Mouse (Mus musculus) c-Kit-negative CD71-positive TER-119-positive erythroid progenitor cells, embryonic 14.5 days (primary cell): ENCODE measurements around the gene Plekha6.

ENCODE experiments used
- DNase-seq: peaks from one replicate; pipeline ENCODE4 v3.0.0-alpha.2; 2013; ENCODE audit warnings: low read depth, low spot score

Gene Plekha6

DNA sequence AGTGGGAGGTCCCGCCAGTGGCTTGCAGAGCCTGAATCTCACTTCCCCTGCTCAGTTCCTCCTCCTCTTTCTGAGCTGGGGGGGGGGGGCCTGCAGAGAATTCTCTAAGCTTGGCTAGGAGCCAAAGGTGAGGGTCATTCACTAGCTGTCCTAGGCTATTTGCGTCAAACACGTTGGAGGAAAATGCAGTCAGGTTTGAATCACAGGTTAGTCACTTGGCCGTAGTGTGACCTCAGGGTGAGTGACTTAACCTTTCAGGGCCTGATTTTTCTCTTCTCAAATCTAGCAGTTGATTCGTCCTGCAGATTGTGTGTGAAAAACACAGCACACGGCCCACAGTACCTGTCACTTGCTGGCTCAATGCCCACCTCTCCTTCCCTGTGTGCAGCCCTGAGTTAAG lies 106.3 kb downstream of the Plekha6 start:
- no peak for DNase-seq

GRCm38 (mm10) chr1:133274163-133274562 lies 110.2 kb downstream of the Plekha6 start:
- DNase-seq = no peak

DNA sequence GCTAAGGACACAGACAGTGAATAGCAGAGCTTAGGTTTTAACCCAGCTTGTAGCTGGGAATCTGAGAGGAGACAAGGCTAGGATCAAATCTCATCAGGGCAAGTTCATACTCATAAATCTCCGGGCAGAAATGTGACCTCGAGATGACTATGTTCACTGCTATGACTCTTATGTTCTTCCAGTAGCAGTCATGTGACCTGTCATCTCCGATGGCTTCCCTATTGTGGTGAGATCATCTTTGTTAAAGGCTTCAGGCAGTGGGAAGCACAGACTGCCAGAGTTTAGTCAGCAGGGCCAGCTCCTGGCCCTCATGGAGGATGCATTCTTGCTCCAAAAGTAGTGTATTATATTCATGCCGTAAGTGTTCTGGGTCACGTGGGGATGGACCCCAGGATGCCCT lies 113.0 kb downstream of the Plekha6 start:
- DNase-seq = no peak

DNA sequence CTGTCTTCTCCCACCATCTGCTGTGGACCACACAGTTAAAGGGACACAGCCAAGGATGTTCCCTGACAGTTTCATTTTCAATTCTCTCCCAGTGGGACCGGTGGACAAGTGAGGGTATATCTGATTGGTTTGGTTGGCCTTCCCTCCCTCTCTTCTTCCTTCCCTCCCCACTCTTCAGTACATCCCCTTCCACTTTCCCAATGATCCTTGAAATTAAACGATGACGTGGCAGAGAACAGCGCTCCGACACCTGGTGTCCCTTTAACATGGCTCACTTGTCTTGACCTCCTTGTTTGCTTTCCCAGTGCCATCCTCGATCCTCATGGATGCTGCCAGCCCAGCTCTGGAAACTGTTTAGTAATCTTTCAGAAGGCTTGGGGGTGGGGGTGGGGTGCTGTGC lies 114.5 kb downstream of the Plekha6 start:
- DNase-seq = no peak

- DNase-seq = no peak
Observed at GRCm38 (mm10) chr1:133278946-133279631, 115.1 kb downstream of the Plekha6 start.

DNA sequence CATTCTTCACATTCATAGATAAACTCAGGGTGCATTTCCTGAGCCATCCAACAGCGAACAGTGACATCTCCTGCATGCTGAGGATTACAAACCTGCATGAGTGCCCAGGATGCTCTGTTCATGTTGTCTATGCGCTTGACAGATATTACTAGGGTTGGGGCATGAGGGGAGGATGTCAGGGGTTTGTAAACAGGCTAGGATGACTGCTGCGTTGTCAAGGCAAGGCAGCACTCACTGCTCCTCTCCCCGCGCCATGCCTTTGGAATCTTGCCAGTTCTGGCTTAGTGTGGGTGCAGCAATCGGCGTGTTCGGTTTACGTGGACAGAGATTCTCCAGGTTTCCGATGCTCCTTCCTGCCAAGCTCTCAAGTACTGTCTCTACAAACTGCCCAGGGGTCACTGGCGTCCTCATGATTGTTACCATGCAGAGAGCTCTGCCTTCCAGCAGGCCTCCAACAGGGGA lies 115.7 kb downstream of the Plekha6 start:
- no peak for DNase-seq

- no peak for DNase-seq
Observed at GRCm38 (mm10) chr1:133280537-133280936, 116.5 kb downstream of the Plekha6 start.

DNA sequence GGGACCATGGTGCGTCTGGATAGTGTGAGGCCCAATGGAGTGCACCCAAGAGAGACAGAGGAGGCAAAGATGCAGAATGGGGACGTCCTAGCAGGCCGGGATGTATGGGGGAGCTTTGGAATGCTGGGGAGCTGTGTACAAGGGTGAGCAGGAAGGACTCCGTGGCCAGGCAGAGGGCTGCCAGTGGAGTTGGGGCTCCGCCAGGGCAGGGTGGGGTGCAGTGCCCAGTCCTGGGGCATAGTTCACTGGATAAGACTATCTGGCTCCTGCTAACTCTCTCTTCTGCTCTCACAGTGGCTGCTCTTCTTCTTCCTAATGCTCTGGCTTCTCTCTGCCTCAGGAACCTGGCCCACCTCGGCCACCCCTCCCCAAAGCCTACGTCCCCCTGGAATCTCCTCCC lies 121.9 kb downstream of the Plekha6 start:
- DNase-seq = no peak

DNA sequence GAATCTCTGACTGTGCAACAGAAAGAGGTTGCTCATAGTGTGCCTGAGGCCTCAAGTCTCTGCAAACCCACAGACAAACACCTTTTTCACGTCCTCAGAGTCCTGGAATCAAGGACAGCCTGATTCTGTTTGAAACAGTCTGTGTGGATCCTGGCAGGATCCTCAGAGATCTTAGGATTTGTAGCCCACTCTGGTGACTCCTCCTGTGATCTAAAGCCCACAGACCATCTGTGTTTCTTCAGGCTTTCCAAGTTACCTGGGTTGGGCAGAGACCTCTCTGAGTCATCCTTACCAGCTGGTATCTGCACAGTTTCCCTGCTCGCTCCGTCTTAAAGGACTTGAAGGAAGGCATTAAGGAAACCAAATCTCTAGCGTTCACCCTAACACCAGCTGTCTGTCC lies 123.0 kb downstream of the Plekha6 start:
- no peak for DNase-seq

GRCm38 (mm10) chr1:133287880-133288279 lies 123.9 kb downstream of the Plekha6 start:
- no peak for DNase-seq

GRCm38 (mm10) chr1:133291888-133292287 lies 127.9 kb downstream of the Plekha6 start:
- no peak for DNase-seq

GRCm38 (mm10) chr1:133292608-133293007 lies 128.6 kb downstream of the Plekha6 start:
- no peak for DNase-seq

DNA sequence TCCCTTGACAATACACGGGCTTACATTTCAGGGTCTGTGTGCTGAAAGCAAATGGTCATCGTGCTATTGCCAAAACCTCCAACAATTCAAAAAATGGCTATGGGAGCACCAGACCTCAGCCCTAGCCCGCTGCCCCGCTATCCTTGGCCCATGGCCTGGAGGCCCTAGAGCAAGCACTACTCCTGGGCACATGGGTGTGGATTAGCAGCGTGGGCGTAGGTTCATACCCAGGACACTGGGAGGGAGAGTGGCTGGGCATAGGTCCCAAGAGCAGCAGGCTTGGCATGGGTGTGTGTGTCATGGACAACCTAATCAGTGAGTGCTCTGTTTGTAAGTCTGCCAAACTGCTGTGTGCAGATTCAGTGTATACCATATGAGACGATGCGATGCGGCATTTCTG lies 132.4 kb downstream of the Plekha6 start:
- DNase-seq = no peak

GRCm38 (mm10) chr1:133298816-133299215 lies 134.8 kb downstream of the Plekha6 start:
- no peak for DNase-seq

GRCm38 (mm10) chr1:133302540-133302939 lies 138.5 kb downstream of the Plekha6 start:
- no peak for DNase-seq

DNA sequence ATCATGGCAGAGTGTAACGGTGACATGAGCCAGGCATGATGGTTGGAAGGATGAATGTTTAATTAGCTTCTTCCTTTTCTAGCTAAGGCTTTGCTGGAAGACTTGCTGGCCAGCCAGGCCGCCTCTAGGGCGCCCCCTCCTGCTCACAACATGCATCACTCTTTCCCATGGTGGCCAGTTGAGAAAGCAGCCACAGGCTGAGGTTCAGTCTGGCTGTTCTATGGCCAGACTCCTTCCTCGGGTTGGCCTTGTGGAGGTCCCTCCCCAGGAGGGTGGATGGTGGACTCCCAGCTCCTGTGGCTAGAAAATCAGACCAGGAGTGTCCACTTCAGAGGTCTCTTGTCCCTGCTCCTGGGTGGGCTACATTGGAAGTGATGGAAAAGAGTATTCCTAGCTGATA lies 142.8 kb downstream of the Plekha6 start:
- no peak for DNase-seq

DNA sequence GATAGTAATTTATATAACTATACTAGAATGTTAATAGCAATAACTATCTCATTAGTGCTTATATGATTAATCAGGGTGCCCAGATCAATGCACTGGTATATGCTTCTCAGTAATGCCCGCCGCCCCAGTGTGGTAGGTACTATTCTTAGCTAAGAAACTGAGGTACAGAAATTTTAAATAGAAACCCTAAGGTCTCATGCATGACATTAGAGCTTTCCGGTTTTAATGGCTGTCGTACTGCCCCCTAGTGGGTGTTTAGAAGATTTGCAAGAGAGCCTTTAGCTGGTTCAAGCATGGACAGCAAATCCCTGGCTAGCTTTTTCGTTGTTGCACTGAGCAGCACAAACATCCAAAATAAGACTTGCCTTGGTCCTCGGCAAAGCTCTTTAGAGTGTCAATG lies 143.3 kb downstream of the Plekha6 start:
- peak; percentile 29 for DNase-seq

DNA sequence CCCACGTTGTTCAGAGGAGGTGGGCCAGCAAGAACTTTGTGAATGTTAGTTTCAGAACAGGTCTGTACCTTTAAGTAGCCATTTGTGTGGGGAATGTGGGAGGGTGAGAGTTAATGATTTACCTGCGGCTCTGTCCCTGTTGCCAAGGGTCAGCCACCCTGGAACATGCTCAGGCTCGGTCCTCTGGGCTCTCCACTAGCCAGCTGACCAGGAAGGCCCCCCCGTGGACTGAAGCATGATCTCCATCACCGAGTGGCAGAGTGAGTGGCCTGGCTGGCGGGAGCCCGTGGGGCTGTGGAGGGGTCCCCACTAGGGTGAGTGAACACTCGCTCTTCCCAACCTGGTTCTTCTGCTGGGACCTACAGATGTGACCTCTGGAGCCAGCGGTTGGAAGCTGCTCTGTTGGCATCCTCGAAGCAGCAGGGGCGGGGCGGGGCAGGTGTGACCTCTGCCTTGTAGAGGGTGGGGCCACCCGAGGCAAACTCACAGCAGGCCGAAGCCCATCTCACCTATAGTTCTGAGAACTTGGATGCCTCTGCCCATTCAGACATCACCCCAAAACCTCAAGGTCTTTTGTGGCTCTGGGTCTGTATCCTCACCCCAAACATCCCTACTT lies 145.8 kb downstream of the Plekha6 start, which contains the start of gene Golt1a:
Gene Golt1a, plus strand, starts transcription at position 149 of the 616 bp plus-strand sequence.
- no peak for DNase-seq

- no peak for DNase-seq
Observed at GRCm38 (mm10) chr1:133311240-133311639, 147.2 kb downstream of the Plekha6 start.

GRCm38 (mm10) chr1:133311946-133312345 lies 147.9 kb downstream of the Plekha6 start:
- DNase-seq = no peak

DNA sequence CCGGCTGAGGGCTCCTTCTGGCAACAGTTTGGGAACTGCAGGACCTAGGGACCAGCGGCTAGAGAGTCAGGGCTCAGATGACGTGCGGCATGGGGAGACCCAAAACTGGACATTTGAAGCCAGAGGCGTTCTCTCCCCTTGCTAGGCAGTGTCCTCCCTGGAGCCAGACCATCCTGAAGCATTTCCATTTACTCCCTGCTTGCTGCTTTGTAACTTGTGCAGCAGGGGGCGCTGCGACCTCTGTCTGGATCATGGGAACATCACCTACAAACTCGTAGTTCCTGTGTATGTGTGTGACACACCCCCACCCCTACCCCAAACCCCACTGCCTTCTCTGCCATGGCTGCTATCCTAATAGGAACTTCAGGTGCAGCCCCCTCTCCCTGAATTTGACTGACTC lies 150.4 kb downstream of the Plekha6 start:
- no peak for DNase-seq

DNA sequence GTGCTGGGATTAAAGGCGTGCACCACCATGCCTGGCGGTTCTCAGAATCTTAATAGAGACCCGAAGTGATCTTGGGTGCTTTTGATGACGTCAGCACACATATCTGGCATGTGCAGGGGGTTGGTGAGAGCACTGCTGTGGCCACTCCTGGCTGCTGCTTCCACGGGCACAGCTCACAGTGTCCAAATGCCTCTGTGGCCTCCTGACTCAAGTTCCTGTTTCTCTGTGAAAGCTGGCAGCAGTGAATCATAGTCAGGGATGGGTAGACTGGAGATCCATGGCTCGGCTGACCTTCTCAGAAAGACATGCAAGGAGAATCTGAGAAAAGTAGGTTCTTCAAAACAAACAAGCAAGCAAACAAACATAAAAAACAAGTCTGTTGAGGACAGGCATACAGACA lies 151.8 kb downstream of the Plekha6 start:
- no peak for DNase-seq

GRCm38 (mm10) chr1:133316577-133316976 lies 152.6 kb downstream of the Plekha6 start:
- DNase-seq = no peak
